Mouse (Mus musculus) liver, adult 2 months (tissue): ENCODE results near the gene Ckap4.

Experiments used
- CTCF ChIP-seq: fragments of 200-500 bp; IDR thresholded peaks from 2 replicates; pipeline ENCODE4 v1.5.1; 2011; ENCODE audit warnings: low read depth, low read length, control low read depth
- POLR2A ChIP-seq: fragments of 200-500 bp; IDR thresholded peaks from 2 replicates; pipeline ENCODE4 v1.6.1; 2011; ENCODE audit warnings: low read length, control low read depth; ENCODE audit not compliant: insufficient read depth; ENCODE audit errors: extremely low read depth

GRCm38 (mm10) chr10:84549920-84550293 lies 16.0 kb upstream of the Ckap4 start:
- TF ChIP-seq CTCF: no peak
- TF ChIP-seq POLR2A: no peak
